Mouse (Mus musculus) intestine, embryonic 15.5 days (tissue): ENCODE measurements at regions not wholly inside any gene's neighbourhood (a gene's known extent, or its start where the extent isn't known, plus 50 kb on each side); places are given as distances from the start of the nearest gene placed in this dataset.

Source experiments
- ATAC-seq: fragments of 200-750 bp; cut with Nextera tagmentation; 2 replicates; pipeline ENCODE4 v1.8.0; 2017; ENCODE audit warnings: moderate TSS enrichment, moderate library complexity
- H3K27ac ChIP-seq: fragments of 300-500 bp; sonication (generic); 2 replicates; pipeline ENCODE4 v1.5.1; 2015; ENCODE audit warnings: mild to moderate bottlenecking, inconsistent platforms
- H3K27me3 ChIP-seq: fragments of 300-500 bp; sonication (generic); replicated peaks from 2 replicates; pipeline ENCODE4 v1.6.1; 2015; ENCODE audit warnings: inconsistent platforms
- H3K36me3 ChIP-seq: fragments of 300-500 bp; sonication (generic); 2 replicates; pipeline ENCODE4 v1.6.1; 2015; ENCODE audit warnings: inconsistent platforms
- H3K4me1 ChIP-seq: fragments of 300-500 bp; sonication (generic); replicated peaks from 2 replicates; pipeline ENCODE4 v1.6.1; 2015; ENCODE audit warnings: inconsistent platforms
- H3K4me2 ChIP-seq: fragments of 300-500 bp; sonication (generic); replicated peaks from 2 replicates; pipeline ENCODE4 v1.6.1; 2015; ENCODE audit warnings: mild to moderate bottlenecking, inconsistent platforms
- H3K4me3 ChIP-seq: fragments of 300-500 bp; sonication (generic); replicated peaks from 2 replicates; pipeline ENCODE4 v1.5.1; 2015; ENCODE audit warnings: inconsistent platforms
- H3K9ac ChIP-seq: fragments of 300-500 bp; sonication (generic); 2 replicates; pipeline ENCODE4 v1.6.1; 2015; ENCODE audit warnings: inconsistent platforms
- H3K9me3 ChIP-seq: fragments of 300-500 bp; sonication (generic); 2 replicates; pipeline ENCODE4 v1.6.1; 2016; ENCODE audit warnings: inconsistent platforms
- WGBS: fragments of 180-500 bp; shearing (Covaris S2); methylation state at CpG from one replicate; pipeline ENCODE4 v1.1.7; 2015; 5-methylcytosine and 5-hydroxymethylcytosine counted together

GRCm38 (mm10) chr7:125214036-125214435 lies 230.4 kb upstream of the Kdm8 start:
- Histone ChIP-seq H3K36me3 (no peaks in the 10 kb centered on the region), H3K9ac (no peak overlapping the region), H3K4me1 (no peaks in the 10 kb centered on the region), H3K9me3 (no peaks in the 10 kb centered on the region), H3K27me3 (no peaks in the 10 kb centered on the region), H3K27ac (no peak overlapping the region), H3K4me2 (no peak overlapping the region), H3K4me3 (no peak overlapping the region)
- ATAC-seq = no peak
- 75% methylated on average over 6 of the region's 6 CpGs for WGBS

GRCm38 (mm10) chr7:125217630-125218029 lies 226.8 kb upstream of the Kdm8 start:
- ATAC-seq = no peak
- Histone ChIP-seq H3K4me1 (no peaks in the 10 kb centered on the region), H3K4me2 (no peak overlapping the region), H3K9me3 (no peaks in the 10 kb centered on the region), H3K4me3 (no peak overlapping the region), H3K27me3 (no peaks in the 10 kb centered on the region), H3K27ac (no peak overlapping the region), H3K9ac (no peak overlapping the region), H3K36me3 (no peaks in the 10 kb centered on the region)
- 88% methylated on average over 4 of the region's 4 CpGs for WGBS

GRCm38 (mm10) chr7:125222684-125223083 lies 221.8 kb upstream of the Kdm8 start:
- 94% methylated on average over 1 of the region's 1 CpGs for WGBS
- Histone ChIP-seq H3K36me3 (no peaks in the 10 kb centered on the region), H3K4me1 (no peaks in the 10 kb centered on the region), H3K9ac (no peak overlapping the region), H3K4me3 (no peak overlapping the region), H3K9me3 (no peaks in the 10 kb centered on the region), H3K27ac (no peak overlapping the region), H3K4me2 (no peak overlapping the region), H3K27me3 (no peaks in the 10 kb centered on the region)
- no peak for ATAC-seq

- no peak overlapping the region for H3K27ac ChIP-seq
- no peaks in the 10 kb centered on the region for H3K36me3 ChIP-seq
- 59% methylated on average over 7 of the region's 7 CpGs for WGBS
- H3K4me3 ChIP-seq = no peak overlapping the region
- no peak overlapping the region for H3K9ac ChIP-seq
- no peak for ATAC-seq
- no peaks in the 10 kb centered on the region for H3K4me1 ChIP-seq
- H3K9me3 ChIP-seq = no peaks in the 10 kb centered on the region
- H3K4me2 ChIP-seq = no peak overlapping the region
- no peaks in the 10 kb centered on the region for H3K27me3 ChIP-seq
Observed at GRCm38 (mm10) chr7:125234911-125235310, 209.6 kb upstream of the Kdm8 start.

- no peaks in the 10 kb centered on the region for H3K27me3 ChIP-seq
- no peak overlapping the region for H3K4me2 ChIP-seq
- ATAC-seq = no peak
- no peaks in the 10 kb centered on the region for H3K4me1 ChIP-seq
- H3K4me3 ChIP-seq = no peak overlapping the region
- H3K36me3 ChIP-seq = no peaks in the 10 kb centered on the region
- no peaks in the 10 kb centered on the region for H3K9me3 ChIP-seq
- H3K9ac ChIP-seq = no peak overlapping the region
- 84% methylated on average over 3 of the region's 3 CpGs for WGBS
- H3K27ac ChIP-seq = no peak overlapping the region
Observed at GRCm38 (mm10) chr7:125237026-125237425, 207.4 kb upstream of the Kdm8 start.

GRCm38 (mm10) chr7:125243021-125243420 lies 201.5 kb upstream of the Kdm8 start:
- no peak overlapping the region for H3K9ac ChIP-seq
- H3K27me3 ChIP-seq = no peaks in the 10 kb centered on the region
- H3K4me2 ChIP-seq = no peak overlapping the region
- no peak overlapping the region for H3K27ac ChIP-seq
- no peak overlapping the region for H3K4me3 ChIP-seq
- 80% methylated on average over 3 of the region's 3 CpGs for WGBS
- no peaks in the 10 kb centered on the region for H3K9me3 ChIP-seq
- no peak for ATAC-seq
- no peaks in the 10 kb centered on the region for H3K4me1 ChIP-seq
- H3K36me3 ChIP-seq = no peaks in the 10 kb centered on the region

- Histone ChIP-seq H3K27me3 (no peaks in the 10 kb centered on the region), H3K4me2 (no peak overlapping the region), H3K36me3 (no peaks in the 10 kb centered on the region), H3K9ac (no peak overlapping the region), H3K9me3 (no peaks in the 10 kb centered on the region), H3K27ac (no peak overlapping the region), H3K4me3 (no peak overlapping the region), H3K4me1 (no peaks in the 10 kb centered on the region)
- no peak for ATAC-seq
- 89% methylated on average over 3 of the region's 3 CpGs for WGBS
Observed at GRCm38 (mm10) chr7:125248386-125248785, 196.1 kb upstream of the Kdm8 start.

- Histone ChIP-seq H3K36me3 (no peaks in the 10 kb centered on the region), H3K4me1 (no peaks in the 10 kb centered on the region), H3K4me2 (no peak overlapping the region), H3K4me3 (no peak overlapping the region), H3K27me3 (no peaks in the 10 kb centered on the region), H3K27ac (no peak overlapping the region), H3K9me3 (no peaks in the 10 kb centered on the region), H3K9ac (no peak overlapping the region)
- 73% methylated on average over 2 of the region's 2 CpGs for WGBS
- no peak for ATAC-seq
Observed at GRCm38 (mm10) chr7:125250385-125250784, 194.1 kb upstream of the Kdm8 start.

- Histone ChIP-seq H3K4me3 (no peak overlapping the region), H3K27me3 (no peaks in the 10 kb centered on the region), H3K4me1 (no peaks in the 10 kb centered on the region), H3K27ac (no peak overlapping the region), H3K36me3 (no peaks in the 10 kb centered on the region), H3K9ac (no peak overlapping the region), H3K9me3 (no peaks in the 10 kb centered on the region), H3K4me2 (no peak overlapping the region)
- ATAC-seq = no peak
- 81% methylated on average over 6 of the region's 6 CpGs for WGBS
Observed at GRCm38 (mm10) chr7:125250970-125251585, 193.4 kb upstream of the Kdm8 start.

- H3K27ac ChIP-seq = no peak overlapping the region
- no peaks in the 10 kb centered on the region for H3K27me3 ChIP-seq
- no peak overlapping the region for H3K9ac ChIP-seq
- H3K4me2 ChIP-seq = no peak overlapping the region
- ATAC-seq = no peak
- H3K4me1 ChIP-seq = no peaks in the 10 kb centered on the region
- whole genome bisulfite sequencing = 34% methylated on average over 4 of the region's 4 CpGs
- no peaks in the 10 kb centered on the region for H3K36me3 ChIP-seq
- H3K4me3 ChIP-seq = no peak overlapping the region
- H3K9me3 ChIP-seq = no peaks in the 10 kb centered on the region
Observed at GRCm38 (mm10) chr7:125254302-125254701, 190.2 kb upstream of the Kdm8 start.

GRCm38 (mm10) chr7:125259016-125259415 lies 185.5 kb upstream of the Kdm8 start:
- Histone ChIP-seq H3K27me3 (no peaks in the 10 kb centered on the region), H3K4me2 (no peak overlapping the region), H3K4me1 (no peaks in the 10 kb centered on the region), H3K36me3 (no peaks in the 10 kb centered on the region), H3K27ac (no peak overlapping the region), H3K9me3 (no peaks in the 10 kb centered on the region), H3K9ac (no peak overlapping the region), H3K4me3 (no peak overlapping the region)
- no peak for ATAC-seq

GRCm38 (mm10) chr7:125262133-125262532 lies 182.3 kb upstream of the Kdm8 start:
- Histone ChIP-seq H3K27me3 (no peaks in the 10 kb centered on the region), H3K9me3 (no peaks in the 10 kb centered on the region), H3K27ac (no peak overlapping the region), H3K9ac (no peak overlapping the region), H3K36me3 (no peaks in the 10 kb centered on the region), H3K4me2 (no peak overlapping the region), H3K4me1 (no peaks in the 10 kb centered on the region), H3K4me3 (no peak overlapping the region)
- no peak for ATAC-seq
- WGBS = 74% methylated on average over 2 of the region's 2 CpGs

GRCm38 (mm10) chr7:125262672-125263365 lies 181.7 kb upstream of the Kdm8 start:
- no peaks in the 10 kb centered on the region for H3K9me3 ChIP-seq
- no peak overlapping the region for H3K4me2 ChIP-seq
- 60% methylated on average over 12 of the region's 12 CpGs for WGBS
- no peaks in the 10 kb centered on the region for H3K4me1 ChIP-seq
- H3K36me3 ChIP-seq = no peaks in the 10 kb centered on the region
- no peak overlapping the region for H3K4me3 ChIP-seq
- no peak overlapping the region for H3K27ac ChIP-seq
- no peak for ATAC-seq
- no peaks in the 10 kb centered on the region for H3K27me3 ChIP-seq
- H3K9ac ChIP-seq = no peak overlapping the region
